Mouse (Mus musculus) MEL (cell line): ENCODE results near the gene Egflam.

Experiments used
- CHD1 ChIP-seq: IDR thresholded peaks from 2 replicates; pipeline ENCODE4 v1.6.1; 2012; ENCODE audit warnings: low read depth, mild to moderate bottlenecking, inconsistent platforms, low read length, improper control_type of control experiment
- CTCF ChIP-seq, 3 experiments: IDR thresholded peaks in 2 of 3; conservative IDR thresholded peaks in 1 of 3; 2 replicates each; pipeline ENCODE4 v1.5.1; 2011 to 2012; ENCODE audit warnings: low read length in 3 of 3, low read depth in 2 of 3, mild to moderate bottlenecking in 2 of 3, improper control_type of control experiment in 1 of 3, inconsistent platforms in 1 of 3, mixed read lengths in 1 of 3, moderate library complexity in 1 of 3; ENCODE audit not compliant: control insufficient read depth in 1 of 3, insufficient read depth in 1 of 3, poor library complexity in 1 of 3, severe bottlenecking in 1 of 3
- MAX ChIP-seq: IDR thresholded peaks from 2 replicates; pipeline ENCODE4 v1.6.1; 2011; ENCODE audit warnings: low read length, improper control_type of control experiment
- SMC3 ChIP-seq: IDR thresholded peaks from 2 replicates; pipeline ENCODE4 v1.6.1; 2011; ENCODE audit warnings: low read depth, low read length, improper control_type of control experiment
- ZNF384 ChIP-seq: IDR thresholded peaks from 2 replicates; pipeline ENCODE4 v1.6.1; 2012; ENCODE audit warnings: low read depth, mild to moderate bottlenecking, inconsistent platforms, low read length, improper control_type of control experiment

DNA sequence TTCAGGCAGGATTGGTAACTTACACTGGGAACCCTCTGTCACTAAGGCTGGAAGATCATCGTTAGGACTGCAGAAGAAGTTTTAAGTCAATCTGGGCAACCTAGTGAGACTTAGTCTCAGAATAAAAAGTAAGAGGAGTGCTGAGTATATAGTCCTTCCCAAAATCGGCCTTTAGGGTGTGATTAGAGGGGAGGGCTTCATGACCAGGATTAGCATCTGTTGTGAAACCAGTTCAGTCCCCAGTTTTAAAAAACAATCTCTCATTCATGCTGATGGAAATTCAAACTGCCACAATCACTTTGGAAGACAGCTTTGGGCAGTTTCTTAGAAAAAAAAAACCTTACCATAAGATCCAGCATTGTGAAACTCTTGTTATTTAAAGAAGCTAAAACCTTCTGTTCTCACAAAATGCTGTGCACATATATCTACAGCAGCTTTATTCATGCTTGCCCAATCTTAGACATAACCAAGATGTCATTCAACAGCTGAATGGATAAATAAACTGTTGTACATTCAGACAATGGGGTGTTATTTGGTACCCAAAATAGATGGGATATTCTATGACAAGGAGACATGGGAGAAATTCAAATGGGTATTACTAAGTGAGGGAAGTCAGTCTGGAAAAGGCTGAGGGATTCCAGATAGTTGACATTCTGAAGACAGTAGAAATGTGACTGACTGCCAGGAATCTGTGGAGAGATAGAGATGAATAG, 75.4 kb downstream of the Egflam start:
- no peak for TF ChIP-seq SMC3
- TF ChIP-seq MAX = no peak
- no peak for TF ChIP-seq ZNF384
- TF ChIP-seq CHD1 = no peak
- TF ChIP-seq CTCF (IDR thresholded peaks at IDR 0.05 in 2 of 3, conservative IDR thresholded peaks at IDR 0.05 in 1 of 3; ENCODE audit: control insufficient read depth in 1 of 3, insufficient read depth in 1 of 3, low read depth in 2 of 3, low read length in 3 of 3, poor library complexity in 1 of 3, severe bottlenecking in 1 of 3) = no peak
